Mouse (Mus musculus) forebrain, embryonic 14.5 days (tissue): ENCODE measurements around the gene Ccnyl1. TPM values are rescaled to one million over a fixed set of nuclear protein-coding genes. Genes with fewer than 3 reads are reported as not detected.

Experiments
- ATAC-seq: fragments of 200-750 bp; cut with Nextera tagmentation; 2 replicates; pipeline ENCODE4 v1.8.0; 2017; ENCODE audit warnings: mild to moderate bottlenecking, moderate library complexity
- DNase-seq: peaks from one replicate; pipeline ENCODE4 v3.0.0-alpha.2; 2015; ENCODE audit warnings: low spot score
- H3K27ac ChIP-seq: fragments of 300-500 bp; sonication (generic); 2 replicates; pipeline ENCODE4 v1.5.1; 2014; ENCODE audit warnings: low read depth, mild to moderate bottlenecking, control low read depth, low read length, moderate library complexity
- H3K27me3 ChIP-seq: fragments of 300-500 bp; sonication (generic); replicated peaks from 2 replicates; pipeline ENCODE4 v1.6.1; 2014; ENCODE audit warnings: low read length, control low read depth, mixed read lengths; ENCODE audit not compliant: control insufficient read depth, insufficient read depth
- H3K36me3 ChIP-seq: fragments of 300-500 bp; sonication (generic); 2 replicates; pipeline ENCODE4 v1.6.1; 2014; ENCODE audit warnings: low read length, control low read depth; ENCODE audit not compliant: control insufficient read depth, insufficient read depth
- H3K4me1 ChIP-seq: fragments of 300-500 bp; sonication (generic); 2 replicates; pipeline ENCODE4 v1.6.1; 2014; ENCODE audit warnings: antibody characterized with exemption, low read length, control low read depth; ENCODE audit not compliant: control insufficient read depth, insufficient read depth
- H3K4me2 ChIP-seq: fragments of 300-500 bp; sonication (generic); 2 replicates; pipeline ENCODE4 v1.6.1; 2014; ENCODE audit warnings: mild to moderate bottlenecking, control low read depth, low read length
- H3K4me3 ChIP-seq: fragments of 300-500 bp; sonication (generic); 2 replicates; pipeline ENCODE4 v1.5.1; 2014; ENCODE audit warnings: low read depth, low read length, control low read depth
- H3K9ac ChIP-seq: fragments of 300-500 bp; sonication (generic); 2 replicates; pipeline ENCODE4 v1.6.1; 2014; ENCODE audit warnings: mild to moderate bottlenecking, low read length, control low read depth, moderate library complexity
- H3K9me3 ChIP-seq: fragments of 300-500 bp; sonication (generic); replicated peaks from 2 replicates; pipeline ENCODE4 v1.6.1; 2016; ENCODE audit warnings: low read length, control low read depth, mixed read lengths; ENCODE audit not compliant: control insufficient read depth
- WGBS: fragments of 180-500 bp; shearing (Covaris S2); extraction: QIAGEN DNeasy Blood & Tissue Kit; methylation state at CpG from one replicate; pipeline ENCODE4 v1.1.7; 2014; 5-methylcytosine and 5-hydroxymethylcytosine counted together
- polyA plus RNA-seq: library from polyadenylated mRNA; unstranded; fragments of >200 nt; fragmentation: Nextera tagmentation; extraction: Ambion mirVana; gene quantifications from 2 replicates; pipeline ENCODE4 v1.2.1, GENCODE M21; 2014

Ccnyl1 gene
- polyA plus RNA-seq, 1 experiment from 2014 or later: 6.6 TPM

DNA sequence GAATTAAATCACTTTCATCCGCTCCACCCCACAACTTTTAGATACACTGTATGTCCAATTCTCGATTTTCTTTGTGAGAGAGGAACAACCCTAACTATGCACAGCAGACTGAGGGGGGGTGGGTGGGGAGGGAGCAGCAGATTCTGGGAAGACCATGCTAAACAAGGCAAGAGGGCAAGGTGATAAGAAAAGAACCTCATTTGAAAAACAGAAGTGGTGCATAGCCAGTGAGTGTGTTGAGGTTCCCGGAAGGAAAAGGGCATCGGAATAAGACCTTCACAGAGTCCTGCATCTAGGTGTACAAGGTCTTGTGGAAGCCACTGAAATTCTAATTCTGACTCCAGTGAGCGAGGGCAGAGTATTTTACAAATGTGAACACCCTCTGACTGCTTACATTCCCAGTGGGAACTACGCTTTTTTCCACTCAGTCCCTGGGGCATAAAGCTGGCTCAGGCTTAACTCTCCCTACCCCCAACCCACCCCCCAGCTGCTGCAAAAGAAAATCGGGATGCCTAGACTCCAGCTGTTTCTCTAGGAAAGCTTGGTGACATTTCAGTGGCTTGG, 42.5 kb downstream of the Ccnyl1 start:
- Histone ChIP-seq H3K27ac (no peak overlapping the region), H3K9ac (no peak overlapping the region), H3K4me2 (no peak overlapping the region), H3K9me3 (no peaks in the 10 kb centered on the region), H3K36me3 (no peaks in the 10 kb centered on the region), H3K27me3 (peaks cover 41% of the 10 kb centered on the region), H3K4me1 (peaks cover 19% of the 10 kb centered on the region), H3K4me3 (no peak overlapping the region)
- 55% methylated on average over 7 of the region's 7 CpGs for WGBS
- DNase-seq: no peak
- ATAC-seq: no peak

- peaks cover 19% of the 10 kb centered on the region for H3K4me1 ChIP-seq
- WGBS: 3% methylated on average over 11 of the region's 11 CpGs
- DNase-seq (no peak), ATAC-seq (no peak)
- H3K27ac ChIP-seq: no peak overlapping the region
- H3K9me3 ChIP-seq: no peaks in the 10 kb centered on the region
- H3K4me3 ChIP-seq: 0 out of 2 replicates have a peak overlapping the region, but pooled peaks have one; percentile 6
- H3K36me3 ChIP-seq: no peaks in the 10 kb centered on the region
- H3K4me2 ChIP-seq: peak overlapping the region; percentile 97
- no peak overlapping the region for H3K9ac ChIP-seq
- H3K27me3 ChIP-seq: peaks cover 47% of the 10 kb centered on the region
These were observed 43.4 kb downstream of the Ccnyl1 start for GRCm38 (mm10) chr1:64733453-64734245.

DNA sequence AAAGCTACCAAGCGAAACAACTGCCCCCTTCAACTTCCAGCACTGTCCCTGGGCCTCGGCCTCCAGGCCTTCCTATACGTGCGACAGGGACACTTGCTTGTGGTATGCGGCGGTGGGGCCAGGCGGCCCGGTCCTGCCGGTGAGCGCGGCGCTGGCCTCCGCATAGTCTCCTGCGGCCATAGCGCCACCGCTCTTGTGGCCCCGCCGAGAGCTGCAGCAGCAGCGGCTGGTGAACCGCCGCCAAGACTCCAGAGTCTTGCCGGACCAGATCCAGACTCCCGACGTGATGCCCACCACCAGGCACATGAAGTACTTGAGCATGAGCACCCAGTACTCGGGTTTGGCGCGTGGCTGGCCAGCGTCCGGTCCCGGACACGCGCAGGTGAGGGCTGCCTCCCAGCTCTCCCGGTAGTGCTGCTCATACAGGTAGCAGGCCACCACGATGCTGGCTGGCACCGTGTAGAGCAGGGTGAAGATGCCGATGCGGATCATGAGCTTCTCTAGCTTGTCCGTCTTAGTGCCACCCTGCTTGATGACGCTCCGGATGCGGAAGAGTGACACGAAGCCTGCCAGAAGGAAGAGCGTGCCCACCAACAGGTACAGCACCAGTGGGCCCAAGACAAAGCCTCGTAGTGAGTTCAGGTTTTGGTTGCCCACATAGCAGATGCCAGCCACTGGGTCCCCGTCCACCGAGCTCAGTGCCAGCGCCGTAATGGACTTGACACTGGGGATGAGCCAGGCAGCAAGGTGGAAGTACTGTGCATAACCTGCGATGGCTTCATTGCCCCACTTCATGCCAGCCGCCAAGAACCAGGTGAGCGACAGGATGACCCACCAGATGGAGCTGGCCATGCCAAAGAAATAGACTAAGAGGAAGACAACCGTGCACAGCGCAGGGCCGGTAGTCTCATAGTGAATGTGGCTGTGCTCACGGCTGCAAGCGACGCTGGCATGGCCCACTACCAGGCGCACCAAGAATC, 44.8 kb downstream of the Ccnyl1 start:
- Histone ChIP-seq H3K4me1 (peaks cover 19% of the 10 kb centered on the region), H3K36me3 (no peaks in the 10 kb centered on the region), H3K27ac (no peak overlapping the region), H3K4me3 (peak overlapping the region; percentile 59), H3K9me3 (no peaks in the 10 kb centered on the region), H3K9ac (peak overlapping the region; percentile 33), H3K27me3 (peaks cover 59% of the 10 kb centered on the region), H3K4me2 (peak overlapping the region; percentile 97)
- DNase-seq (peak; percentile 42), ATAC-seq (no peak)
- WGBS: 27% methylated on average over 58 of the region's 58 CpGs

DNA sequence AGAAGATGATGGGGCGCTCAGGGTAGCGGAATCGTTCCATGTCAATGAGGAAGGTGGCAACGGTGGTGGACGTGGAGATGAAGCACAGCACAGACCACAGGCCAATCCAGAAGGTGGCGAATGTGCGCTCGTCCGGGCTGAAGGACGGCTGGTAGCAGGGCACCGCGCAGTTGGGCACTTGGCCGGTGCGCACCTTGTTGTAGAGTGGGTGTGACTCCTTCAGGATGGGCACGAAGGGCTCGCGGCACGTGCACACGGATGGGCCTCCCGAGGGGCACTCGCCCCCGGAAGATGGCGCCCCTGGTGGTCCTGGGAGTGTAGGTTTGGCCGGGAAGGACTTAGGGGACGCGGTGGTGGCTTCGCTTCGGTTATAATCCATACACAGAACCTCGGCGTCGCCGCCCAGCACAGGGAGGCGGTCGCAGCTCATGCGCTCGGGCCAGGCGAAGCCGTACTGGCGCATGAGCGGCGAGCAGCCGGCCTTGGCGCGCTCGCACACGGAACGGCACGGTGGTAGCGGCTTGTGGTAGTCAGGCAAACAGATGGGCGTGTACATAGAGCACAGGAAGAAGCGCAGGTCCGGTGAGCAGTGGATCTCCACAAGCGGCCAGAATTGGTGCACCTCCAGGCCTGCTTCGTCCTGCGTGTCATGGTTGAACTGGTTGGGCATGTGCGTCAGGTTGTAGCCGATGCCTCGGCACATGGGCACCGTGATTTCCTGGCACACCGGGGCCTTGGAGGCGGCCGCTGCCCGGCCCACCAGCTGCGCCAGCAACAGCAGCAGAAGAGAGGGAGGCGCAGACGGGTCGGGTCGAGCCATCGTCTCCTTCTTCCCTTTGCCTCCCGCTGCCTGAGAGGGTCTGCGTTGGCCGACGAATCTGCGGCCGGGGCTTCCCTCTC, 45.8 kb downstream of the Ccnyl1 start:
- Histone ChIP-seq H3K9ac (peak overlapping the region; percentile 61), H3K4me1 (peaks cover 19% of the 10 kb centered on the region), H3K36me3 (no peaks in the 10 kb centered on the region), H3K4me2 (peak overlapping the region; percentile 97), H3K27ac (no peak overlapping the region), H3K9me3 (no peaks in the 10 kb centered on the region), H3K4me3 (peak overlapping the region; percentile 59), H3K27me3 (peaks cover 61% of the 10 kb centered on the region)
- 5% methylated on average over 75 of the region's 75 CpGs for WGBS
- peak; percentile 59 for DNase-seq
- peak; percentile 5; the same call in 1 of the 2 replicates for ATAC-seq

GRCm38 (mm10) chr1:64736681-64737501, 46.6 kb downstream of the Ccnyl1 start:
- no peaks in the 10 kb centered on the region for H3K36me3 ChIP-seq
- H3K9ac ChIP-seq: peak overlapping the region; percentile 61
- peaks cover 61% of the 10 kb centered on the region for H3K27me3 ChIP-seq
- peaks cover 19% of the 10 kb centered on the region for H3K4me1 ChIP-seq
- H3K9me3 ChIP-seq: no peaks in the 10 kb centered on the region
- peak overlapping the region; percentile 59 for H3K4me3 ChIP-seq
- DNase-seq: peak; percentile 43
- under 1% methylated on average over 47 of the region's 56 CpGs for WGBS
- ATAC-seq: peak; percentile 11
- H3K4me2 ChIP-seq: peak overlapping the region; percentile 97
- no peak overlapping the region for H3K27ac ChIP-seq

DNA sequence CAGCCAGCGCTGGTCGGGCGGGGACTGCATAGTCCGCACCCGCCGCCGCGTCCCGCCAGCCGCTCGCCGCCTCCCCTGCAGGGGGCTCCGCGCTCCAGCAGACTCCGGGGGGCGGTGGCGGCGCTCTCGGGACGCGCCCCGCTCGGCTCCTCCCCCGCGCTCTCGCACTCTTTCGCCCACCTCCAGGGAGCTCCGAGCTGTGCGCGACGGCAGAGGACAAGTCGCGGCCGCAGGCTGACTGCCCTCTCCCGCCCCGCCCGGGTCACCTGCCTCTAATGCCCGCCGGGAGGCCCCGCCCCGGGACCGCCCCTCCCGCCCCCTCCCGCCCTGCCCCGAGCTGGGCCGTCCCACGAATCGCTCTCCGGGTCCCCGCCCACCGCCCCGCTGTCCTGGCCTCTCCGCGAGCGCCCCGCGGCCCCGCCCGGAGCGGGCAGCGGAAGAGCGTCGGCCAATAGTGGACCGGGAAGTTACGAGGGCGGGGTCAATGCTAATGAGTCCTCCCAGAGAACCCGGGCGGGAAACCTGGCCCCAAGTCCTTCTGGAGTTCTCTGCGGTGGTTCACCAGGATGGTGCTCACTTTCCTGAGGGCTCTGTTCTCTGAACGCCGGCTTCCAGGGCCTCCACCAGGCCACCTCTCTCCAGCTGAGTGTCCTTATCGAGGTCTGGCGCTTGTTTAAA, 47.4 kb downstream of the Ccnyl1 start, which contains the start of gene Fzd5:
TSS of gene Fzd5 (minus strand) at position 250 of the 678 bp plus-strand sequence.
- Histone ChIP-seq H3K4me1 (peaks cover 19% of the 10 kb centered on the region), H3K27ac (no peak within 1 kb of the TSS), H3K27me3 (peaks cover 60% of the 10 kb centered on the region), H3K4me3 (peak within 1 kb of the TSS; percentile 59), H3K36me3 (no peaks in the 10 kb centered on the region), H3K9me3 (no peaks in the 10 kb centered on the region), H3K4me2 (peak within 1 kb of the TSS; percentile 97), H3K9ac (peak within 1 kb of the TSS; percentile 61)
- DNase-seq (peak; percentile 93), ATAC-seq (peak; percentile 93)
- under 1% methylated on average over 48 of the region's 73 CpGs for WGBS

DNA sequence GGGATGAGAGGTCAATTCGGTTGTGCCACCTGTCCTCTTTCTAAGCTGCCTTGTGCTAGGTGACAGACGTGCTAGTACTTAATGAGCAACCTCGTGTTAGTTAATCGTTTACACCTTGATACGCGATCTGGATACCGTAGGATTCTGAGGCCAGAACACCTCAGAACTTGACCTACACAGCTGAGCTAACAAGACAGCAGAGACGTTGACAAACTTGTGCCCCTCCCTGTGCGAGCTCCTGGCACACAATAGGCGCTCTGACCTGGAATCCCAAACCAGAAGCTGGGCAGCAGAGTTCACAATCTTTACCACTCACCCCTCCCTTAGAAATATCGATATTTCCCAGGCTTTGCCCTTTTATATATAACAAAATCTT, 47.9 kb downstream of the Ccnyl1 start:
- no peak for DNase-seq
- WGBS: under 1% methylated on average over 11 of the region's 11 CpGs
- Histone ChIP-seq H3K4me1 (peaks cover 19% of the 10 kb centered on the region), H3K9ac (peak overlapping the region; percentile 14; the same call in 1 of the 2 replicates), H3K27ac (no peak overlapping the region), H3K4me3 (peak overlapping the region; percentile 59), H3K27me3 (peaks cover 55% of the 10 kb centered on the region), H3K4me2 (peak overlapping the region; percentile 97), H3K36me3 (no peaks in the 10 kb centered on the region), H3K9me3 (no peaks in the 10 kb centered on the region)
- ATAC-seq: peak; percentile 4; the same call in 1 of the 2 replicates
